Mouse (Mus musculus) heart, adult 11 months (tissue): Measurements from ENCODE around the gene Mfn1.

Source experiments
- DNase-seq: peaks from one replicate; pipeline ENCODE4 v3.0.0; 2022

Gene Mfn1

DNA sequence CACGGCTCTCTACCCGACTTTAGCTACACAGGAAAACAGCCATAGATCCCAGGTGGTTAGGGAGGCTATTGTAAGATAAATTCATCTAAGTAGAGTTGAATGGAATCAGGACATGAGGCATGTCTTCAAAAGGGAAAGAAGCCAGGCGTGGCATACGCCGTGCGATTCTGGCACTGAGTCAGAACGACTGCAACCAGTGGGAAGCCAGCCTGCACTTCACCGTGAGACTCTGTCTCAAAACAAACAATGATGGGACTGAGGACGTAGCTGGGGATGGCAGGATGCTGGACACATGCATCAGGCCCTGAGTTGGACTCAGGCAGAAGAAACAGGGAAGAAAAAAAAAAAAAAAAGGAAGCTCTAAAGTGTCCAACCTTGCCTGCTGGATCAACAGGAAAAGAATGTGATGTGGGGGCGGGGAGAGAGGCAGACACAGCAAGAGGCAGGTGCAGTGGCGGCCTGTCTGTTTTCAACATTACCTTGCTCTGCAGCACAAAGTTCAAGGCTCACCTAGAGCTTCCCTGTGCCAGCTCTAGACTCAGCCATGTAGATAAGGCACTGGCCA, 82.4 kb downstream of the Mfn1 start:
- peak; percentile 87 for DNase-seq

DNA sequence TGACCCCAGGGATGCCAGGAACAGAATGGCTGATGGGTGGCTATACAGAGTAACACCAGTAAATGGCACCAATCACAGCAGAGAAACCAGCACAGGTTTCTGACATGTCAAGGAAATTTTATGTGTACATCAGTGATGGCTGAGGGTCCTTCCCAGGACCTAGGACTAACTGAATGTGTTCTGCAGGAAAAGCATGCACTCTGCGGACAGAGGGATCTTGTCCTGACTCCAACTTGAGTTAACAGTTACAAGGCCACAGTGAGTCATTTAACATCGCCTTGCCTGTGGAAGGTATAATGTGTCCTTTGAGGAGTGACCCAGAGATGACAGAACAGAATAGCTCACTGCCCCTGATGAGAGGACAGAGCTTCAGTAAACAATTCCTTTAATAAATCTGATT, 85.5 kb downstream of the Mfn1 start:
- DNase-seq, result peak; percentile 50

DNA sequence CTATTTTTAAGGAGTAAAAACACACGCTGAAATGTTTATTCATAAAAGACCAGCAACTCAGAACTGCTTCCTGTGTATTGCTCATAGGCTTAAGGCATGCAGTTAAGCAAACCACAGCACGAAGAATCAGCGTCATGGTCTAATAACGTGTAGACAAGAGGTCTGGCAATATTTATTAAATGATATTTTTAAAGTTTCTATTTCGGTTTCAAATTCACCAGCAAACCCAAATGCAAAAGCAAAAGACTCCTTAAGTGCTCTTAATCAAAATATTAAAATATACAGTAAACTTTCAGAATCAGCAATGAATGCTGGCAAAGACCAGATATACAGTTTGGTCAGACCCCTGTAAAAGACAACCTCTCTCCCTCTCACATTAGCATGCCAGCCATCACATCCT, 86.1 kb downstream of the Mfn1 start:
- peak; percentile 50 for DNase-seq

DNA sequence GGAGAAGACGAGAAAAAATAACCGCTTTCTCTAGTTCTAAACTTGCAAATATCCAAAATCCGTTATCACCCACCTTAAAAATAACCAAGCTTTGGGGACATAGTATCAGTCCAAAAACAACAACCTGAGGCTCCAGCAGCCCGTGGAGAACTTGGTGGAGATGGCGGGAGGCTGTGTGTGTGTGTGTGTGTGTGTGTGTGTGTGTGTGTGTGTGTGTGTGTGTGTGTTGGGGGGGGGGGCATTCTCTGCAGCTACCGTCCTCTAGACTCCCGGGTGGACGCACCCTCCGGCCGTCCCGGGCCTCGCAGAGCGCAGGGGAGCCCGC, 86.7 kb downstream of the Mfn1 start:
- no peak for DNase-seq

DNA sequence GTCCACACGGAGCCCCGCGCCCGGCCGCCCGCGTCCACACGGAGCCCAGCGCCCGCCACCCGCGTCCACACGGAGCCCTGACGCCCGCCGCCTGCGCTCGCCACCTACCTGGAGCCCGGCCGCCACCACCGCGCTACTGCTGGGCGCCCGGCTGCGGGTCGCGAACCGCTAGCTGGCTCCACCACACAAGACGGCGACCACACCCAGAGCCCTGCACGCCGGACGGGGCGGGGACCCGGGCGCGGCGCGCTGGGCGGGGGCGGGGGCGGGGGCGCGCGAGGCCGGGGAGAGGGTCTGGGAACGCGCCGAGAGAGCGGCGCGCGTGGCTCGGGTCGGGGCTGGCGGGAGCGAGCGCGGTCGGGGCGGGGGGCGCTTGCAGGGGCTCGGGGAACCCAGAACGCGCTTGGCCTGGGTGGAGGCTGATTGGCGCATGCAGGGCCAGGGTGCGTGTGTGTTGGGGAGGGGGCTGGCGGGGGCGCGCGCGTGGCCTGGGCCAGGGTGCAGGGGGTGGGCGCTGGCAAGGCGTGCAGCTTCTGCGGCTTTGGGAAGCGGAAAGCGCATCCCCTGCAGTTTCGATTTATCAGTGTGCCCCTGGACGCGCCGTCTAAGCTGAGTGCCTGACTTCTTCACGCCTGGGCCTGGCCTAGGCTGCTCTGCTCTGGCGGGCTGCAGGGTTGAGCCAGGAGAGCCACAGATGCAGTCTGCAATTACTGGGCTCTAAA, 87.2 kb downstream of the Mfn1 start, which contains the start of gene Gnb4:
Gene Gnb4, minus strand, starts transcription at position 255 of the 722 bp plus-strand sequence.
- DNase-seq, result peak; percentile 98

DNA sequence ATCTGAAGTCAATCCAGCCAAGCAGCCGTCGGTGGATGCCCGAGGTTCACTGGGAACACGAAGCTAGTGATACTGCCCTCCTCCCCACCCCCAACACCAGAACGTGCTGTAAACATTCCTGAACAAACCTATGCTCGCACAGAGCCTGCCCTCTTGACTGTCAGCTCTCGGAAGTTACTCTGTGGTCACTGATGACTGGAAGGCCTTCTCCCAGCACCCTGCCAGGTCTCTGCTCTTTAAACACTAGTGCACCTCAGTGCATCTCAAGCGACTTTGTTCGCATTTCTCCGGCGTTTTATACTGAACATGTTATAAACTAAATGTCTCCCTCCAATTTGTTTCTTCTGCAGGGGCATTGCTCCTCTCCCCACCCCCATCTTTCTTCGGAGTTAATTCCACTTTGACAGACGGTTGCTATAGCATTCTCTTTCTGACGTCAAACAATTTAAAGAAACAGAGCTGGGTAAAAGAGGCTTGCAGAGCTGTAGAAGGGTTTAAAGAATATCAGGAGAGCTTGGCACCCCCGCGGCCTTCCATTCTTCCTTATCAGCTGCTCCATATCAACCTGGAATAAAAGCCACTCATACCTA, 87.9 kb downstream of the Mfn1 start:
- no peak for DNase-seq

DNA sequence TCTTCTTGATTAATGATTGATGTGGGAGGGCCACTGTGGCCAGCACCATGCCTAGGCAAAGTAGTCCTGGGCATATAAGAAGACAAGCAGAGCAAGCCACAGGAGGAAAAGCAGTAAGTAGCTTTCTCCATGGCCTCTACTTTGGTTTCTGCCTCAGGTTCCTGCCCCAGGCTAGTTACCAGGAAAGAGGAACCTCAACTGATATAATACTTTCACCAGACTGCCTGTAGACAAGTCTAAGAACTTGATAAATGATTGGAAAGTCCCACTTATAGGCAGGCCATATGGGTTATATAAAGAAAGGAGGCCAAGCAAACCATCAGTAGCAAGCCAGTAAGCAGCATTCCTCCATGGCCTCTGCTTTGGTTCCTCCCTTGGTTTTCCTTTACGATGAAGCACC, 92.4 kb downstream of the Mfn1 start:
- DNase-seq, result peak; percentile 31

DNA sequence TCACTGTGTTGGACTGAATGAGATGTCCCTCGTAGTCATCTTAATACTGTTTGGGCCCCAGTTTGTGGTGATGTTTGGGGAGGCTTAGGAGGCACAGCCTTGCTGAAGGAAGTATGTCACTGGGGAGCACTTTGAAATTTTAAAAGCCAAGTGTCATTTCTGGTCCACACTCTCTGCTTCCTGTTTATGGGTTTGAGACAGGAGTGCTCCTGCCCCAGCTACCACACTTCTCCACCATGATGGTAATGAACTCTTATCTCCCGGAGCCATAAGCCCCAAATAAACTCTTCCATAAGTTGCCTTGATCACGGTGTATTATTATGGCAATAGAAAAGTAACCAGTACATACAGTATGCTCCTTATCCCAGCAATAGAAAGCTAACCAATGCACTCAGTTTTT, 92.8 kb downstream of the Mfn1 start:
- peak; percentile 40 for DNase-seq

DNA sequence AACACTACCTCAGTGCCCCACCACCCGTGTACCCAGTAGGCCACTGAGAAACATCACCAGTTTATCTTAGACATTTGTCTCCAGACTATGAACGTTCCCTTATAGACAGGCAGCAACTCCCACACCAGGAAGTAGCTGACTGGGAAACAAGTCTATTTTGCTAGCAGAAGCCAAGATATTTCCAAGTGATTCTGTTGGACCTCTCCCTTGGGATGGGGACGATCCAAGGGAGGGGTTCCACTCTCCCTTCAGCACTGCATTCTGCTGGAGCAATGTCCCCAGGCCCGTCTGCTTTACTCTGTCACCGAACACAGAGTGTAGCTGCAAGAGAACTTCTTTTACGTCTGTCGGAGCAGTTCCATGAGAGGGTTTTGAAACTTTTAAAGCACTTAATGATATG, 98.9 kb downstream of the Mfn1 start:
- DNase-seq, result peak; percentile 94
